Mouse (Mus musculus) stomach, postnatal 0 days (tissue): ENCODE measurements around the gene Rpl39. TPM values are rescaled to one million over a fixed set of nuclear protein-coding genes. Genes with fewer than 3 reads are reported as not detected.

Experiments
- ATAC-seq: fragments of 200-750 bp; cut with Nextera tagmentation; 2 replicates; pipeline ENCODE4 v1.8.0; 2017; ENCODE audit not compliant: low FRiP score, low TSS enrichment
- DNase-seq: peaks from one replicate; pipeline ENCODE4 v3.0.0-alpha.2; 2016; ENCODE audit warnings: low spot score
- H3K27ac ChIP-seq: fragments of 300-500 bp; sonication (generic); replicated peaks from 2 replicates; pipeline ENCODE4 v1.5.1; 2014; ENCODE audit warnings: mild to moderate bottlenecking, control low read depth
- H3K27me3 ChIP-seq: fragments of 300-500 bp; sonication (generic); 2 replicates; pipeline ENCODE4 v1.6.1; 2014; ENCODE audit warnings: low read length; ENCODE audit not compliant: control insufficient read depth, insufficient read depth
- H3K36me3 ChIP-seq: fragments of 300-500 bp; sonication (generic); 2 replicates; pipeline ENCODE4 v1.6.1; 2014; ENCODE audit warnings: low read length, mixed read lengths; ENCODE audit not compliant: control insufficient read depth, insufficient read depth
- H3K4me1 ChIP-seq: fragments of 300-500 bp; sonication (generic); replicated peaks from 2 replicates; pipeline ENCODE4 v1.6.1; 2014; ENCODE audit warnings: antibody characterized with exemption; ENCODE audit not compliant: control insufficient read depth, insufficient read depth
- H3K4me2 ChIP-seq: fragments of 300-500 bp; sonication (generic); replicated peaks from 2 replicates; pipeline ENCODE4 v1.6.1; 2014; ENCODE audit warnings: low read depth, mild to moderate bottlenecking, control low read depth, moderate library complexity
- H3K4me3 ChIP-seq: fragments of 300-500 bp; sonication (generic); 2 replicates; pipeline ENCODE4 v1.5.1; 2014; ENCODE audit warnings: low read depth, low read length, control low read depth
- H3K9ac ChIP-seq: fragments of 300-500 bp; sonication (generic); 2 replicates; pipeline ENCODE4 v1.6.1; 2014; ENCODE audit warnings: mild to moderate bottlenecking, low read length, control low read depth, mixed read lengths
- H3K9me3 ChIP-seq: fragments of 300-500 bp; sonication (generic); 2 replicates; pipeline ENCODE4 v1.6.1; 2016; ENCODE audit warnings: low read length; ENCODE audit not compliant: control insufficient read depth
- CTCF ChIP-seq: IDR thresholded peaks from 2 replicates; pipeline ENCODE4 v1.5.1; 2016; ENCODE audit warnings: antibody characterized with exemption, low read depth, mild to moderate bottlenecking, moderate library complexity
- EP300 ChIP-seq: optimal IDR thresholded peaks from 2 replicates; pipeline ENCODE3; 2016; ENCODE audit warnings: antibody characterized with exemption
- WGBS: fragments of 180-500 bp; shearing (Covaris S2); extraction: QIAGEN DNeasy Blood & Tissue Kit; methylation state at CpG from one replicate; pipeline ENCODE4 v1.1.7; 2014; 5-methylcytosine and 5-hydroxymethylcytosine counted together
- polyA plus RNA-seq: library from polyadenylated mRNA; unstranded; fragments of >200 nt; fragmentation: Nextera tagmentation; extraction: Ambion mirVana; gene quantifications from 2 replicates; pipeline ENCODE4 v1.2.1, GENCODE M21; 2015

Gene Rpl39
- polyA plus RNA-seq, 1 experiment from 2014 or later = 734 TPM

GRCm38 (mm10) chrX:37076651-37077050 lies 8.6 kb downstream of the Rpl39 start:
- no peaks in the 10 kb centered on the region for H3K36me3 ChIP-seq
- H3K9me3 ChIP-seq = no peaks in the 10 kb centered on the region
- no peak overlapping the region for H3K4me2 ChIP-seq
- DNase-seq = no peak
- WGBS = 64% methylated on average over 8 of the region's 8 CpGs
- TF ChIP-seq EP300 (no peak), CTCF (no peak)
- no peak for ATAC-seq
- no peak overlapping the region for H3K27ac ChIP-seq
- no peaks in the 10 kb centered on the region for H3K4me1 ChIP-seq
- H3K4me3 ChIP-seq = no peak overlapping the region
- H3K9ac ChIP-seq = no peak overlapping the region
- H3K27me3 ChIP-seq = no peaks in the 10 kb centered on the region

GRCm38 (mm10) chrX:37074262-37074892 lies 10.8 kb downstream of the Rpl39 start:
- Histone ChIP-seq H3K27me3 (no peaks in the 10 kb centered on the region), H3K4me3 (no peak overlapping the region), H3K4me1 (no peaks in the 10 kb centered on the region), H3K36me3 (no peaks in the 10 kb centered on the region), H3K9ac (no peak overlapping the region), H3K4me2 (no peak overlapping the region), H3K27ac (no peak overlapping the region), H3K9me3 (no peaks in the 10 kb centered on the region)
- peak; percentile 82 for TF ChIP-seq CTCF
- TF ChIP-seq EP300 = no peak
- DNase-seq = peak; percentile 55
- no peak for ATAC-seq
- 41% methylated on average over 9 of the region's 9 CpGs for WGBS

- no peak for DNase-seq
- H3K36me3 ChIP-seq = no peaks in the 10 kb centered on the region
- TF ChIP-seq EP300 (no peak), CTCF (no peak)
- H3K27me3 ChIP-seq = no peaks in the 10 kb centered on the region
- H3K4me3 ChIP-seq = no peak overlapping the region
- no peak for ATAC-seq
- no peak overlapping the region for H3K4me2 ChIP-seq
- 87% methylated on average over 5 of the region's 5 CpGs for WGBS
- H3K9me3 ChIP-seq = no peaks in the 10 kb centered on the region
- no peak overlapping the region for H3K9ac ChIP-seq
- H3K4me1 ChIP-seq = no peaks in the 10 kb centered on the region
- no peak overlapping the region for H3K27ac ChIP-seq
Observed at GRCm38 (mm10) chrX:37068766-37069165, 16.4 kb downstream of the Rpl39 start.

- Histone ChIP-seq H3K4me2 (no peak overlapping the region), H3K9ac (no peak overlapping the region), H3K36me3 (no peaks in the 10 kb centered on the region), H3K9me3 (no peaks in the 10 kb centered on the region), H3K27me3 (no peaks in the 10 kb centered on the region), H3K4me3 (no peak overlapping the region), H3K4me1 (no peaks in the 10 kb centered on the region), H3K27ac (no peak overlapping the region)
- no peak for TF ChIP-seq CTCF
- no peak for TF ChIP-seq EP300
- 82% methylated on average over 3 of the region's 3 CpGs for WGBS
- DNase-seq = no peak
- ATAC-seq = no peak
Observed at GRCm38 (mm10) chrX:37067299-37067698, 17.9 kb downstream of the Rpl39 start.

- Histone ChIP-seq H3K36me3 (no peaks in the 10 kb centered on the region), H3K4me2 (no peak overlapping the region), H3K4me3 (no peak overlapping the region), H3K27me3 (no peaks in the 10 kb centered on the region), H3K9me3 (no peaks in the 10 kb centered on the region), H3K4me1 (no peaks in the 10 kb centered on the region), H3K27ac (no peak overlapping the region), H3K9ac (no peak overlapping the region)
- DNase-seq = no peak
- TF ChIP-seq CTCF (no peak), EP300 (no peak)
- no peak for ATAC-seq
- WGBS = 72% methylated on average over 9 of the region's 9 CpGs
Observed at GRCm38 (mm10) chrX:37063902-37064301, 21.3 kb downstream of the Rpl39 start.

GRCm38 (mm10) chrX:37048890-37049823 lies 36.0 kb downstream of the Rpl39 start:
- Histone ChIP-seq H3K9me3 (no peaks in the 10 kb centered on the region), H3K4me3 (peak overlapping the region; percentile 37), H3K27me3 (no peaks in the 10 kb centered on the region), H3K4me1 (no peaks in the 10 kb centered on the region), H3K27ac (no peak overlapping the region), H3K4me2 (peak overlapping the region; percentile 59), H3K9ac (no peak overlapping the region), H3K36me3 (no peaks in the 10 kb centered on the region)
- WGBS = 15% methylated on average over 62 of the region's 70 CpGs
- TF ChIP-seq EP300 (no peak), CTCF (no peak)
- ATAC-seq (no peak), DNase-seq (peak; percentile 15)
